Mouse (Mus musculus) megakaryocyte, embryonic 14.5 days (primary cell): ENCODE results near the gene Fam19a5.

Experiments
- FLI1 ChIP-seq: IDR thresholded peaks from 2 replicates; pipeline ENCODE4 v1.6.1; 2012; ENCODE audit warnings: low read length, inconsistent platforms, mixed read lengths
- GATA1 ChIP-seq: IDR thresholded peaks from 3 replicates; pipeline ENCODE4 v1.6.1; 2012; ENCODE audit warnings: mixed read lengths, low read length, inconsistent platforms, borderline replicate concordance

GRCm38 (mm10) chr15:87543599-87544338, at the start of gene Fam19a5:
- no peak for TF ChIP-seq GATA1
- no peak for TF ChIP-seq FLI1
